Mouse (Mus musculus) testis, adult 2 months (tissue): ENCODE measurements around the gene Pde4d. TPM values are rescaled to one million over a fixed set of nuclear protein-coding genes. Genes with fewer than 3 reads are reported as not detected.

Experiments
- H3K27ac ChIP-seq: fragments of 200-500 bp; 2 replicates; pipeline ENCODE4 v1.5.1; 2012; ENCODE audit warnings: low read depth, low read length; ENCODE audit not compliant: control insufficient read depth, insufficient read depth
- H3K27me3 ChIP-seq: fragments of 200-500 bp; 2 replicates; pipeline ENCODE4 v1.6.1; 2012; ENCODE audit warnings: mild to moderate bottlenecking, low read length, moderate library complexity; ENCODE audit not compliant: control insufficient read depth, insufficient read depth
- H3K36me3 ChIP-seq: fragments of 200-500 bp; 2 replicates; pipeline ENCODE4 v1.6.1; 2012; ENCODE audit warnings: mild to moderate bottlenecking, low read length; ENCODE audit not compliant: control insufficient read depth, insufficient read depth
- H3K4me1 ChIP-seq: fragments of 200-500 bp; 2 replicates; pipeline ENCODE4 v1.6.1; 2012; ENCODE audit warnings: low read length; ENCODE audit not compliant: control insufficient read depth, insufficient read depth
- H3K4me3 ChIP-seq: fragments of 200-500 bp; 2 replicates; pipeline ENCODE4 v1.5.1; 2012; ENCODE audit warnings: low read depth, mild to moderate bottlenecking, low read length, moderate library complexity, mixed read lengths; ENCODE audit not compliant: control insufficient read depth
- CTCF ChIP-seq: fragments of 200-500 bp; IDR thresholded peaks from 2 replicates; pipeline ENCODE4 v1.5.1; 2012; ENCODE audit warnings: low read depth, mild to moderate bottlenecking, inconsistent platforms, low read length, moderate library complexity; ENCODE audit not compliant: control insufficient read depth, insufficient read depth, insufficient replicate concordance
- POLR2A ChIP-seq: fragments of 200-500 bp; IDR thresholded peaks from 2 replicates; pipeline ENCODE4 v1.6.1; 2012; ENCODE audit warnings: low read depth, mild to moderate bottlenecking, inconsistent platforms, low read length, moderate library complexity; ENCODE audit not compliant: control insufficient read depth
- polyA plus RNA-seq: library from polyadenylated mRNA; depleted of rRNA; stranded (reverse); fragments of >200 nt; gene quantifications from 2 replicates; pipeline ENCODE4 v1.2.3, GENCODE M21; 2012

Gene Pde4d
- polyA plus RNA-seq, 1 experiment, result 2.1 TPM

DNA sequence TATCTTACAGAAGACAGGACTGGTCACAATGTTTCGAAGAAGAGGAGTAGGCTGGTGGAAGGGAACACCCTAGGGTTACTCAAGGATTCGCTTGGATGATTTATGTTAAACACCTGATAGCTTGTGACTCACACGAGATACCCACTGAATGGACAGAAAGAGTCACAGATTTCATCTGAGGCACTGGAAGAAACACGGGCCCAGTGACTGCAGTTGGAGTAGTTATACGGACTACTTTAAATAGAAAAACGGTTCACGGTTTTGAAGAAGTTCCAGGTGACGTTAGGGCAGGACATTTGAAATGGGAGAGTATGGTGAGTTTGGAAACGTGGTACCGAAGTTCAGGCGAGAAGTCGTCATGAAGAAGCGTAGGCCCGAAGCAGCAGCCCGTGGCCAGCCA lies 1475.0 kb downstream of the Pde4d start:
- Histone ChIP-seq H3K36me3 (no peaks in the 10 kb centered on the region), H3K4me3 (no peak overlapping the region), H3K4me1 (peaks cover 7% of the 10 kb centered on the region), H3K27ac (peak overlapping the region; percentile 32; the same call in 1 of the 2 replicates), H3K27me3 (no peaks in the 10 kb centered on the region)
- no peak for TF ChIP-seq POLR2A

DNA sequence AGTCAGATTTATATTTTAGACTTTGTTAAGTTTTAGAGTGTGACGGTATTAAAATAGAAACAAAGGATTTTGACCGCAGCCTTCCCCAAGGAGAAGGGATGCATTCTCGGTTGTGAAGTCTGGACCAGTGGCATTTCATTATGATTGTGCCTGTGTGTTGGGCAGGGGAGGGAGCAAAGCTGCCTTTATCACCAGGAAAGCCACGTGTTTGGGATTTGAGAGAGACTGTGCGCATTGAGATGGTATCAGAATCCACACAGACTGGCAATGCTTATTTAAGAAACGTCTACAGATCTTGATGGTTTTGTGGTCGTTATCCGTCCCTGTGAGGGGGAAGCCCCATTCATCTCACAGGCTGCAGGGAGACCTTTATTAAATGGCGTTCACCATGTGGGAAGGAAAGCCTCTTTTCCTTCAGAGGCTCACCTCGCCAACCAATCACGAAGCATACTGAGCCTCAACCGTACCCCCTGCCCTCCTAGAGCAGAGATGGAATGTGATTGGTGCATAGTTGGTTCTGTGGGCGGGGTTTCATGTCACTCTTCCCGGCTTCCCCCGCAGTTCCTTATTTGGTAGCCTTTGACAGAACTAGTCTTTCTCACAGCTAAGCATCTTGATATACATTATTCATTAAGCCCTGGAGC lies 1476.7 kb downstream of the Pde4d start:
- Histone ChIP-seq H3K27me3 (no peaks in the 10 kb centered on the region), H3K27ac (no peak overlapping the region), H3K36me3 (no peaks in the 10 kb centered on the region), H3K4me3 (peak overlapping the region; percentile 10; the same call in 1 of the 2 replicates), H3K4me1 (peaks cover 7% of the 10 kb centered on the region)
- TF ChIP-seq CTCF (no peak), POLR2A (0 out of 2 replicates have a peak, but pooled peaks have one; percentile 21)

DNA sequence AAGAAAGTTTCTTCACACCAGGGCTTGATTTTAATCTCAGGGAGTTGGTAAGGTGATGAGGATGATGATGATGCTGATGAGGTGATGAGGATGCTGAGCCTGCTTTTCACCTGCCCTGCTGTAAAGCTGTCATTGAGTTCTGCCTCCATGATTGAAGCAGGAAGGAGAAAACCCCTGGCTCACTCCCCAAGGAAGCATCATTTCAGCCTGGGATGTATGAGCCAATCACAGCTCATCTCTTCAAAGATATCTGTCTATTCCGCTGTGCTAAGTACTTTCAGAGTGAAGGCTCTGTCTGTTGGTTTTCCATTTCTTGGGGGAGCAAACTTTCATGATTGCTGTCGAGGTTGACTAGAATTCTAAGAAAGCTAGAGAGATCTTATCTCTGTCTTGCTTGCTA lies 1478.0 kb downstream of the Pde4d start:
- H3K4me3 ChIP-seq, result no peak overlapping the region
- no peaks in the 10 kb centered on the region for H3K27me3 ChIP-seq
- H3K36me3 ChIP-seq, result no peaks in the 10 kb centered on the region
- H3K4me1 ChIP-seq, result peaks cover 7% of the 10 kb centered on the region
- TF ChIP-seq CTCF (no peak), POLR2A (no peak)
- no peak overlapping the region for H3K27ac ChIP-seq

DNA sequence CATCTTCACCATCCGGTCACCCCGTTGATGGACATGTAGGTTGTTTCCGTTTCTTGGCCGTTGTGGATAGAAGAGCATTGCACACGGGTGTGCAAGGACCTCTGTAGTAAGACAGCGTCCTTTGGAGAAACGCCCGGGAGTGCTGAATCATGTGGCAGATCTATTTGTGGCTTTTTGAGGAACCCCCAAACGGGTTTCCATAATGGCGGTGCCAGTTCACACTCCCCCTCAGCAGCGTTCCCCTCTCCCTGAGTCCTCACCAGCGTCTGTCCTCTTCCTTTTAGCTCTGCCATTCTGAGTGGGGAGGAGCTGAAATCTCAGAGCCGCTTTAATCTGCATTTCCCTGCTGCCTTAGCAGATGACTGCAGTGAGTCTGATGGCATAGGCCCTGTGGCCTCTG lies 1482.9 kb downstream of the Pde4d start:
- H3K27ac ChIP-seq, result no peak overlapping the region
- no peaks in the 10 kb centered on the region for H3K36me3 ChIP-seq
- H3K27me3 ChIP-seq, result no peaks in the 10 kb centered on the region
- H3K4me1 ChIP-seq, result no peaks in the 10 kb centered on the region
- H3K4me3 ChIP-seq, result no peak overlapping the region
- TF ChIP-seq POLR2A (no peak), CTCF (no peak)

DNA sequence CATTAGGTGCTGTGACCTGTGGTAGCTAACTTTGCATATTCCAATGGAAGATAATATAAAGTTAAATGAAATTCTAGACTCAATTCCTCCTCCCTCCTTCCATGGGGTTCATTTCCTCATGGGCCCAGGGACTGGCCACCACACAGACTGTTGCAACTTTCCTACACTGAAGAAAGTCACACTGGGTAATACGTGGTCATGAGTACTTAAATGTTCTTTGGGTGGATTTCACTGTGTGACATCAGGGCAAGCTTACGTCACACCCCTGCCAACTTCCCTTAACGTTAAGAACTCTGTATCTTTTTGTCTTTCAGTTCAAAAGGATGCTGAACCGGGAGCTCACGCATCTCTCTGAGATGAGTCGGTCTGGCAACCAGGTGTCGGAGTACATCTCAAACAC lies 1483.8 kb downstream of the Pde4d start:
- no peaks in the 10 kb centered on the region for H3K36me3 ChIP-seq

DNA sequence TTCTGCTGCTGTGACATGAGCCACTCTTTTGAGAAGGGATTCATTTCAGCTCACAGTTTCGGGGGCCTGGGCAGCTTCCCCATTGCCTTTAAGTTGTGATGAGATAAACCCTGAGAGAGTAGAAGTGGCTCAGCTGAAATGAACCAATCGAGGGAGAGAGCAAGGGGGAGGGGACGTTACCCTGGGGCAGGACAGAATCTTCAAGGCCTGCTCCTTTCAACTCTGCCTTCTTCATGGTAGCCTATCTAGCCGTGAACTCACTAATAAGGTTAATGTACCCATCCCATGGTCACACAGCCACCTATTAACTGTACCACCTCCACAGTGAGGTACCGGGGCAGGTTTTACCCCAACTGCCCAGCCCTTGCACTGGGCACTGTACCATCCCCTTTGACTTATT lies 1487.1 kb downstream of the Pde4d start:
- no peak overlapping the region for H3K4me3 ChIP-seq
- no peak for TF ChIP-seq POLR2A
- TF ChIP-seq CTCF, result no peak
- no peaks in the 10 kb centered on the region for H3K4me1 ChIP-seq
- H3K27me3 ChIP-seq, result no peaks in the 10 kb centered on the region
- H3K36me3 ChIP-seq, result no peaks in the 10 kb centered on the region
- no peak overlapping the region for H3K27ac ChIP-seq

More for the DNA sequence above, 1483.8 kb downstream of the Pde4d start:
- H3K27me3 ChIP-seq, result no peaks in the 10 kb centered on the region
- no peak for TF ChIP-seq CTCF
- TF ChIP-seq POLR2A, result no peak
- H3K4me1 ChIP-seq, result no peaks in the 10 kb centered on the region
- H3K4me3 ChIP-seq, result no peak overlapping the region
- no peak overlapping the region for H3K27ac ChIP-seq

DNA sequence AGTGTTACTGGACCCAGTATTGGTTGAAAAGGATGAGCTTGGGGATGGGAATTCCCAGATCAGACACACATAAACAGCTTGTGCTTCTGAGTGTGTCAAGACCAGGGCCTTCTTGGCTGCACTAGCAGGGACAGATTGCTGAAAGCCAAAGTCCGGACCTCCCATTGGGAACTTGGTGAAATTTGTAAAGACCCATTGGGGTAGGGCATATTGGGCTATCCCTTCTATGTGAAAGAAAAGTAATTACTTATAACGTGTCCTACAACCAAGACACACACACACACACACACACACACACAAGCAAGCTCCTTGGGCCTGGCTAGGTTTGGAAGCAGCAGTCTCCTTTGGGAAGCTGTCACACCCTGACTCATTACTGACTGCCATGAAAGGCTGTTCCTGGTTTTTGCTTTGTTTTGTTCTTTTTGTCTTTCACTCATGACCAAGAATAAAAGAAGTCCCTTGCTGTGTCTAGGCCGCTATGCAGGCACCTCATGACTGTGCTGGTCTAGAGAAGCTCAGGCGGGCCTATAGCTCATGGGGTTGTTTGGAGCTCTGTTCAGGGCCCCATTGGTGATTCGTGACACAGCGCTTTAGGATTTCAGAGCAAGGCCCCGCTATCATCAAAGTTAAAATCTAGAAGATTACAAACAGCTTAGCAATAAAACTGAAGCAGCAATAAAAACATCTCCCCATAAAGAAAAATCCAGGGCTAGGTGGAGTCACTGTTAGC lies 1495.2 kb downstream of the Pde4d start:
- TF ChIP-seq POLR2A, result no peak
- TF ChIP-seq CTCF, result no peak
- H3K4me3 ChIP-seq, result no peak overlapping the region
- no peaks in the 10 kb centered on the region for H3K27me3 ChIP-seq
- H3K4me1 ChIP-seq, result no peaks in the 10 kb centered on the region
- H3K36me3 ChIP-seq, result no peaks in the 10 kb centered on the region
- H3K27ac ChIP-seq, result no peak overlapping the region
